Mouse (Mus musculus) CD4-positive, CD25-positive, alpha-beta regulatory T cell (primary cell): ENCODE data around the gene 9530053A07Rik. TPM values are rescaled to one million over a fixed set of nuclear protein-coding genes. Genes with fewer than 3 reads are reported as not detected.

Experiments used
- polyA plus RNA-seq: library from polyadenylated mRNA; unstranded; fragments of 100-300 nt; shearing (Covaris generic); gene quantifications from one replicate; pipeline ENCODE4 v1.2.1, GENCODE M21; 2017

The 9530053A07Rik gene
- not detected for polyA plus RNA-seq

DNA sequence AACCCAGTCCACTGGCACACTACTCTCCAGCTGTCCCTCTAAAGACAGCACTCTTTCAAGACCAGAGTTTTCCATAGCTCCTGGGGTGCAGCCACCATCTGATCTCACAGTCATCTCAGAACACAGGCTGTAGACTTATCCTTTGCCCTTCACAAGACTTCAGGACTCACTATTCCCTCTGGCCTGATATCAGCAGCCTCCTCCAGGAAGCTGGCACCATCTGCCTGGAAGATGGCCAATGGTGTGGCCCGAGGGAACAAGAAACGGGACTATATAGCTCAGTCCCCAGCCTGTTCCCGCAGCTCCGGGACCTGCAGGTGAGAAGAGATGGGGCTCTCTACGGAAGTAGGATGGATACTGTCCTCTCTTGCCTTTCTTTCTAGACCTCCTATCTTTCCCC lies at the start of gene 9530053A07Rik:
9530053A07Rik (plus strand) TSS at position 301 of the 400 bp plus-strand sequence.

DNA sequence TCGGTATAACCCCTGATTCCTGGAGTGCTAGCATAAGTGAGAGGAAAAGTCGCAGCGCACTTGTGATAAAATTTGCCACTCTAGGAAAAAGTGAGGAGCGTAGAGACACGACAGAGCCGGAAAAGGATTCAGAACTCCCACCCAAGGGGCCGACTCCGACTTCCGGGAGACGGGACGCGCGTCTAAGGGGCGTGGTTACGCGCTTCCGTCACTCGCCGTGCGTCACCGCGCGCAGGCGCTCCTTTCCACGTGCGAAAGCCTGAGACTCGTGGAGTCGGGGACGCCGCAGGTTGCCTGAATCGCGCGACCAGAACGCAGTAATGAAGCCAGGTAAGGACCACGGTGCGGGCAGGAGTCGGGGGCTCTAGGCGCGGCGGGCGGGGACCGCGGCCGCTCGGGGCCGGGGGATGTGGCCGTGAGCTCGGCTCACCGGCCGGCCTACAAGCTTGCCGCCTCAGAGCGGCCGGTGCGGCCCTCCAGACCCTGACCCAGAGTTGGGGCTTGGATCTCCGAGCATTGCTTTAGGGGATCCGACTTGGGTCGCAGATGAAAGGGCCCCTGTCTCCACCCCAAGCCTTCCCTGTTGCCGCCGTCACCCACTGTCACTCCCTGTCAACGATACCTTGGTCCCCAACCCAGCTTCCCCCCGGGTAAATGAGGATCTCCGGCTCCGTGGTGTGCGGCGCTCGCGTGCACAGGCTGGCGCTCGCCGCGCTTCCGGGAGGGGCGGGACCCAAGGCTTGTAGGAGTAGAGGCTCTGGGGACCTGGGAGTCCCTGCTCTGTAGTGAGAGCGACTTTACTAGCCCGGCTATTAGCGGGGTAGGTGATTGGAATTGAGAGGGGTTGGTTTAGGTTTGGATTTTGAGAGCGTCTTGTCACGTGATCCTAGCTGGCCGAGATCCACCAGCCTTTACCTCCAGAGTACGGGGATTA lies 40.5 kb downstream of the 9530053A07Rik start, which contains the start of gene Fbl:
Fbl (plus strand) TSS at position 222 of the 934 bp plus-strand sequence.

DNA sequence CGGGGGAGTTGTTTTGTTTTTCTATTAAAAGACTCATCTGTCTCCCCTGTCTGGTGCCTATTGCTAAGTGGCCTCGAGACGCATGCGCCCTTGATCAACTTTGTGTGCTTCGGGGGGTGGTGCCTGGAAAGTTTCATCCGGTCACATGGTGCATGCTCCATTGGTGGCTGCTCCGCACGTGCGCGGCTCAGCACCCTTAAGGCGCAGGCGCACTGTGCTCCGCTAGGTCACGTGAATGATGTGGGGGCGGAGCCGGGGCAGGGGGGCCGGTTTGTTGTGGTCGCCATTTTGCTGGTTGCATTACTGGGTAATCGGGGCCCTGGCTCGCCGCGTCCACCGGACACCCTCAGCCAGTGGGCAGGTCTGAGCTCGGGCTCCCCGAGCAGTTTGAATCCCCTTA lies 50.0 kb downstream of the 9530053A07Rik start, which contains the start of gene Dyrk1b:
Dyrk1b (plus strand) TSS at position 242 of the 400 bp plus-strand sequence.

Other genes starting within 250 kb of the 9530053A07Rik start
- 9.2 TPM for gene Zfp974, start 200.0 kb upstream of the 9530053A07Rik start, polyA plus RNA-seq
- 11.0 TPM for gene Zfp780b, start 150.3 kb upstream of the 9530053A07Rik start, polyA plus RNA-seq
- gene Zfp850, start 115.4 kb upstream of the 9530053A07Rik start, polyA plus RNA-seq = 5.6 TPM
- 208 TPM for gene Psmc4, start 79.4 kb upstream of the 9530053A07Rik start, polyA plus RNA-seq
- 0.04 TPM for gene Fcgbp, start 58.2 kb upstream of the 9530053A07Rik start, polyA plus RNA-seq
- gene Fbl, start 40.2 kb downstream of the 9530053A07Rik start, polyA plus RNA-seq = 174 TPM
- gene Dyrk1b, start 50.0 kb downstream of the 9530053A07Rik start, polyA plus RNA-seq = 14.0 TPM
- 15.0 TPM for gene Eid2, start 138.4 kb downstream of the 9530053A07Rik start, polyA plus RNA-seq
- 6.3 TPM for gene Eid2b, start 148.3 kb downstream of the 9530053A07Rik start, polyA plus RNA-seq
- gene Selenov, start 161.7 kb downstream of the 9530053A07Rik start, polyA plus RNA-seq = not detected
- gene Dll3, start 172.8 kb downstream of the 9530053A07Rik start, polyA plus RNA-seq = not detected
- 82.7 TPM for gene Timm50, start 182.6 kb downstream of the 9530053A07Rik start, polyA plus RNA-seq
- gene Supt5, start 209.3 kb downstream of the 9530053A07Rik start, polyA plus RNA-seq = 193 TPM
- 768 TPM for gene Rps16, start 221.2 kb downstream of the 9530053A07Rik start, polyA plus RNA-seq
- gene Plekhg2, start 243.1 kb downstream of the 9530053A07Rik start, polyA plus RNA-seq = 85.7 TPM